Mouse (Mus musculus): ENCODE data around the gene Prelid1.

GRCm38 (mm10) chr13:55328171-55328570, 7.9 kb downstream of the Prelid1 start:
- TF ChIP-seq CTCF (IDR thresholded peaks at IDR 0.05; ENCODE audit: control insufficient read depth, insufficient read depth, insufficient read length) (no peak), CEBPB (IDR thresholded peaks at IDR 0.05; ENCODE audit: low read depth) (no peak)
